Mouse (Mus musculus) cerebellum, adult 2 months (tissue): ENCODE results near the gene Atox1.

Experiments used
- CTCF ChIP-seq: fragments of 200-500 bp; IDR thresholded peaks from 2 replicates; pipeline ENCODE4 v1.5.1; 2011; ENCODE audit warnings: low read depth, mild to moderate bottlenecking, control low read depth, low read length, moderate library complexity, borderline replicate concordance; ENCODE audit not compliant: insufficient read depth
- POLR2A ChIP-seq: fragments of 200-500 bp; IDR thresholded peaks from 2 replicates; pipeline ENCODE4 v1.6.1; 2011; ENCODE audit warnings: low read length, control low read depth, borderline replicate concordance; ENCODE audit not compliant: insufficient read depth

DNA sequence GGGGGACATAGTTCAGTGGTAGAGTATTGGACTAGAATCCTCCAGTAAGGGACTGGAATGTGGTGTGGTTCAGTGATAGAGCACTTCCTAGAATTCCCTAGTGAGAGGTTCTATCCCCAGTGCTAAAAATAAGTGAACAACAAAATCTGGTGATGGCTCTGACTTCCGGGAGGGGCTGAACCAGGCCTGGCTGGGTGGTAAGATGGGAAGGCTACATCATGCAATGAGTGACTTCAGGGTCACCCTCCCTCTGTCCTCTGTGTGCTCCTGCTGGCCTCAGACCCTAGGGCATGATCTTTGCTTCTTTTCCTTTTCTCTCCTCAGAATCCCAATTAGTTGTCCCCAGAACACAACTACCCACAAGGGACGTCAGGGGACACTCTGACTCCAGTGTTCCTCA lies 64.0 kb downstream of the Atox1 start:
- TF ChIP-seq POLR2A (no peak), CTCF (no peak)
